Mouse (Mus musculus): Measurements from ENCODE around the gene Lbx2.

DNA sequence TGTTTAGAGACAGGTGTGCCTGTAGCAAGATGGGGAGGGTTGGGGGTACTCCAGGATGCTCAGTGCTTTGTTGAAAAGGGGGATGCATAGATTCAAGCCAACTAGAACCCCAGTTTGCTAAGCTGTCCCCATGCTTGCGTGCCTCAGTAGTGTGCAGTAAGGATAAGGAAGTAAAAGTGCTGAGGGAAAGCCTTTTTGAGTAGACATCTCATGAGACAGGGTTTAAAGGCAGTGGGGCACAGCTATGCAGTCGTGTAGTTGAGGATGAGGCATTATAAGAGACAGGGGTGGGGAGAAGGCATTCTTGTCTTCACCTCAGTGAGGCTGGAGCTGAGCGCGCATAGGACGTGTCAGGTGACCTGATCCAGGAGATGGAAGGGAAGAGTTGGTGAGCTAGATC is 45.6 kb upstream of the Lbx2 start:
- TF ChIP-seq POLR2A (IDR thresholded peaks at IDR 0.05; ENCODE audit: extremely low read depth, insufficient read depth, low read length) (no peak), CTCF (IDR thresholded peaks at IDR 0.05; ENCODE audit: extremely low read depth, insufficient read depth, low read length) (no peak)
